Mouse (Mus musculus) kidney, embryonic 16.5 days (tissue): ENCODE measurements around the gene 1700001K19Rik. TPM values are rescaled to one million over a fixed set of nuclear protein-coding genes. Genes with fewer than 3 reads are reported as not detected.

Source experiments
- ATAC-seq: fragments of 200-750 bp; cut with Nextera tagmentation; 2 replicates; pipeline ENCODE4 v1.8.0; 2017; ENCODE audit warnings: moderate TSS enrichment; ENCODE audit not compliant: low FRiP score, low TSS enrichment
- H3K27ac ChIP-seq: fragments of 300-500 bp; sonication (generic); 2 replicates; pipeline ENCODE4 v1.5.1; 2014; ENCODE audit warnings: low read length
- H3K27me3 ChIP-seq: fragments of 300-500 bp; sonication (generic); 2 replicates; pipeline ENCODE4 v1.6.1; 2014; ENCODE audit warnings: low read length, control low read depth, mixed read lengths; ENCODE audit not compliant: insufficient read depth
- H3K36me3 ChIP-seq: fragments of 300-500 bp; sonication (generic); 2 replicates; pipeline ENCODE4 v1.6.1; 2014; ENCODE audit warnings: low read length, control low read depth, mixed read lengths; ENCODE audit not compliant: insufficient read depth
- H3K4me1 ChIP-seq: fragments of 300-500 bp; sonication (generic); 2 replicates; pipeline ENCODE4 v1.6.1; 2014; ENCODE audit warnings: low read length, control low read depth, mixed read lengths; ENCODE audit not compliant: insufficient read depth
- H3K4me2 ChIP-seq: fragments of 300-500 bp; sonication (generic); replicated peaks from 2 replicates; pipeline ENCODE4 v1.6.1; 2014; ENCODE audit warnings: low read depth, low read length
- H3K4me3 ChIP-seq: fragments of 300-500 bp; sonication (generic); 2 replicates; pipeline ENCODE4 v1.5.1; 2014; ENCODE audit warnings: mild to moderate bottlenecking, low read length
- H3K9ac ChIP-seq: fragments of 300-500 bp; sonication (generic); replicated peaks from 2 replicates; pipeline ENCODE4 v1.6.1; 2014; ENCODE audit warnings: low read length
- H3K9me3 ChIP-seq: fragments of 300-500 bp; sonication (generic); 2 replicates; pipeline ENCODE4 v1.6.1; 2016; ENCODE audit warnings: low read length, control low read depth
- WGBS: fragments of 180-500 bp; shearing (Covaris S2); extraction: QIAGEN DNeasy Blood & Tissue Kit; methylation state at CpG from one replicate; pipeline ENCODE4 v1.1.7; 2014; 5-methylcytosine and 5-hydroxymethylcytosine counted together
- polyA plus RNA-seq: library from polyadenylated mRNA; unstranded; fragments of >200 nt; fragmentation: Nextera tagmentation; extraction: Ambion mirVana; gene quantifications from 2 replicates; pipeline ENCODE4 v1.2.1, GENCODE M21; 2015

The 1700001K19Rik gene
- polyA plus RNA-seq, 1 experiment from 2014 or later: not detected

DNA sequence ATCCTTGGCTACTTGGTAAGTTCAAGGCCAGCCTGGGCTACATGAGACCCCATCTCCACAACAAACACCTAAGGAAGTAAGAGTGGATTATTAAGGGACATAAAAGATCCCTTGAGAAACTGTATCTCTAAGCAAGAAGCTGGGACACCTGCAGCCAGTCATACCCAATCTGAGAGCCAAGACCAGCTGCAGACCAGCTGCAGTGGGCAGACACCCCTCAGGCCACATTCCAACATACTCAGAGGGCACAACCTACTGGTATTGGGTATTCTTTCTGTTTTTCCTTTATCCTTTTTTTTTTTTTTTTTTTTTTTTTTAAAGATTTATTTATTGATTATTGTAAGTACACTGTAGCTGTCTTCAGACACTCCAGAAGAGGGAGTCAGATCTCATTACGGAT is 1.2 kb upstream of the 1700001K19Rik start:
- WGBS: no CpG with 5 or more reads among the region's 1 CpGs

DNA sequence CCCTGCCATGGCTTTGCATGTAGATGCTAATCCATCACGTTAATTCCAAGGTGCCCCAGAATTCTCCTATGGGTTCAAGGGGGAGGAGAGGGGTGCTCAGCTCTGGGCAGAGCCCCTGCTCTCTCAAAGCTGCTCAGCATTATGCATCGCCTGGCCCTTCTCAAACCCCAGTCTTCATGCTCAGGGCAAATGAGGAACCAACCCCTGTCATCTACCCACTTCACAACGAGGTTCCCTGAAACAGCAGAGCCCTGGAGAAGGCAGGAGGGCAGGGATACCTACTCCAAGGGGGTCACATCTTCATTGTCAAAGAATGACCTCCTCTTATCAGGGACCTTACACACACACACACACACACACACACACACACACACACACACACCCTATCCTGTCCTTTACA is 541 bp downstream of the 1700001K19Rik start:
- no peak for ATAC-seq
- Histone ChIP-seq H3K36me3 (peaks cover 4% of the 10 kb centered on the region), H3K4me2 (no peak overlapping the region), H3K27ac (no peak overlapping the region), H3K4me3 (no peak overlapping the region), H3K27me3 (no peaks in the 10 kb centered on the region), H3K9ac (no peak overlapping the region), H3K4me1 (no peaks in the 10 kb centered on the region), H3K9me3 (no peaks in the 10 kb centered on the region)
- WGBS: 64% methylated on average over 3 of the region's 3 CpGs

More for the DNA sequence above, 1.2 kb upstream of the 1700001K19Rik start:
- peaks cover 8% of the 10 kb centered on the region for H3K36me3 ChIP-seq
- no peak for ATAC-seq
- no peaks in the 10 kb centered on the region for H3K4me1 ChIP-seq
- H3K9ac ChIP-seq: no peak overlapping the region
- H3K4me3 ChIP-seq: no peak overlapping the region
- no peak overlapping the region for H3K4me2 ChIP-seq
- H3K9me3 ChIP-seq: no peaks in the 10 kb centered on the region
- H3K27me3 ChIP-seq: no peaks in the 10 kb centered on the region
- H3K27ac ChIP-seq: no peak overlapping the region

DNA sequence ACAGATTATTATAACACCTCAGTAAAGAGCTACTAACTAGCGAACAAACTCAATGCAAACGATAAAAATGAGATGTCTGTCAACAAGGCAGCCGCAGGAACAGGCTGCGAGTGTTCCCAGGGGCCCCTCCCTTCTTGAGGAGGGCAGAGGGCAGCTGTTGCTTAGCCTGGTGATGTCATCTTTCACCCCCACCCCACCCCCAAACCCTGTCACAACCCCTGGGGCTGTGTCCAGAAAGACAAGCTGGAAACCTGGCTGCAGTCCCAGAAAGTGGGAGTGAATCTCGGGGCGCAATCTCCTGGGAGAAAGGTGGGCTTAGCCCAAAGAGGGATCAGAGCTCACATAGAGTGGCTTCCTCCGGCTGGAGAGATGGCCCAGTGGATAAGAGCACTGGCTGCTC is 1.2 kb downstream of the 1700001K19Rik start:
- H3K36me3 ChIP-seq: 0 out of 2 replicates have a peak, but pooled peaks cover 4% of the 10 kb centered on the region
- no peak overlapping the region for H3K4me2 ChIP-seq
- WGBS: 37% methylated on average over 7 of the region's 7 CpGs
- no peak overlapping the region for H3K9ac ChIP-seq
- no peak for ATAC-seq
- H3K9me3 ChIP-seq: no peaks in the 10 kb centered on the region
- H3K27me3 ChIP-seq: no peaks in the 10 kb centered on the region
- H3K4me3 ChIP-seq: no peak overlapping the region
- no peaks in the 10 kb centered on the region for H3K4me1 ChIP-seq
- H3K27ac ChIP-seq: no peak overlapping the region

DNA sequence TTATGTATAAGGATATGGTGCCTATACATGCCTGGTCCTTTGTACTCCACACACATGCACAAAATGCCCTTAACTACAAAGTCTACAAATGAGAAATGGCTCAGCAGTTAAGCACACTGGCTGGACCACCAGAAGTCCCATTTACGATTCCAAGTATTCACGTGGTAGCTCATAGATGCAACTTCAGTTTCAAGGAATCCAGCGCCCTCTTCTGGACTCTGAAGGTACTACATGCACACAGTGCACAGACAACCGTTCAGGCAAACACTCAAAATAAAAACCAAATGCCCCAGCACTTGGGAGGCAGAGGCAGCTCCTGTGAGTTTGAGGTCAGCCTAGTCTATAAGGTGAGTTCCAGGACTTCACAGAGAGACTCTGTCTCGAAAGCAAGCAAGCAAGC is 8.2 kb downstream of the 1700001K19Rik start:
- Histone ChIP-seq H3K9me3 (no peaks in the 10 kb centered on the region), H3K4me3 (no peak overlapping the region), H3K27ac (no peak overlapping the region), H3K9ac (no peak overlapping the region), H3K36me3 (0 out of 2 replicates have a peak, but pooled peaks cover 6% of the 10 kb centered on the region), H3K4me2 (no peak overlapping the region), H3K4me1 (no peaks in the 10 kb centered on the region), H3K27me3 (no peaks in the 10 kb centered on the region)
- WGBS: 54% methylated on average over 5 of the region's 5 CpGs
- no peak for ATAC-seq

DNA sequence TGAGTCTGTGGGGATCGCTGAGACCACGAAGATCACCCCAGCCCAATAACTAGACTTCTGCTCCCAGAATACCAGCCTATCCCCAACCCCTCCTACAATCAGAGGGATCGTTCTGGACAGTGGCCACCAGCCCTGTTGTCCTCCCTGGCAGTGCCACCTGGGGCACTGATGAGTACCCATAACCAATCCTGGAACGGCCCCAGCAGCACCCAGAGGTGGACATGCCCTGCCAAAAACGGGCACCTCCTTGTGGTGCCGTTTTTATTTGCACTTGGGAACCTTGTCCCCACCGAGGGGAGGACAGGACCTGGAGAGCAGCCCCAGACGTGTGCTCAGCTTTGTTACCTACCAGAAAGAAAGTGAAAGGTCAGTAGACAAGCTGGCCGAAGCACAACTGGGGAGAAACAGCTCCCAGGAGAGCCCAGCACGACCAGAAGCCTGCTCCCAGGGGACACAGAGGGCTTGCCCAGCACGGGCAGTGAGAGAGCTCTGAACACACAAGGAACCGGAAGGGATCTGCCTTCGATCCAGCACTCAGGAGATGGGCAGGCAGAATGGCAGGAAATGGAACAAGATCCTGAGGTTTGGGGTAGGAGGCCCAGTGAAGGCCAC is 14.8 kb downstream of the 1700001K19Rik start:
- no peak overlapping the region for H3K27ac ChIP-seq
- no peak for ATAC-seq
- H3K36me3 ChIP-seq: peaks cover 69% of the 10 kb centered on the region
- H3K4me2 ChIP-seq: no peak overlapping the region
- H3K9ac ChIP-seq: no peak overlapping the region
- H3K9me3 ChIP-seq: no peaks in the 10 kb centered on the region
- no peak overlapping the region for H3K4me3 ChIP-seq
- H3K4me1 ChIP-seq: no peaks in the 10 kb centered on the region
- 91% methylated on average over 13 of the region's 13 CpGs for WGBS
- H3K27me3 ChIP-seq: no peaks in the 10 kb centered on the region

DNA sequence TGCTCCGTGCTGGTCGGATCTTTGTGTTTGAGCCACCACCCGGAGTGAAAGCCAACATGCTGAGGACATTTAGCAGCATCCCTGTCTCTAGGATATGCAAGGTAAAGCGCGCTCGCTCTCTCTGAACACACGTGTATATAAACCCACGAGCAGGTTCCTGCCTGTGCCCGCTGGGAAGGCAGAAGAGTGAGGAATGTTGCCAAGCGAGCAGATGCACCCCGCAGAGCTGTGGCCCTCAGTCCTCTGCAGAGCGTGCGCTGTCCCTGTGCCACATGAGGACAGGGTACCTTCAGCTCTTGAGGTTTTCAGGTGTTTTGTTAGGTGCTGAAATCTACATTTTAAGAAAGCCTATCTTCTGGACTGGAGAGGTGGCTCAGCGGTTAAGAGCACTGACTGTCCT is 20.7 kb downstream of the 1700001K19Rik start:
- no peaks in the 10 kb centered on the region for H3K9me3 ChIP-seq
- no peak overlapping the region for H3K4me3 ChIP-seq
- H3K4me1 ChIP-seq: no peaks in the 10 kb centered on the region
- no peak overlapping the region for H3K27ac ChIP-seq
- WGBS: 95% methylated on average over 14 of the region's 14 CpGs
- H3K36me3 ChIP-seq: peaks cover 97% of the 10 kb centered on the region
- no peaks in the 10 kb centered on the region for H3K27me3 ChIP-seq
- H3K9ac ChIP-seq: no peak overlapping the region
- H3K4me2 ChIP-seq: no peak overlapping the region
- no peak for ATAC-seq

DNA sequence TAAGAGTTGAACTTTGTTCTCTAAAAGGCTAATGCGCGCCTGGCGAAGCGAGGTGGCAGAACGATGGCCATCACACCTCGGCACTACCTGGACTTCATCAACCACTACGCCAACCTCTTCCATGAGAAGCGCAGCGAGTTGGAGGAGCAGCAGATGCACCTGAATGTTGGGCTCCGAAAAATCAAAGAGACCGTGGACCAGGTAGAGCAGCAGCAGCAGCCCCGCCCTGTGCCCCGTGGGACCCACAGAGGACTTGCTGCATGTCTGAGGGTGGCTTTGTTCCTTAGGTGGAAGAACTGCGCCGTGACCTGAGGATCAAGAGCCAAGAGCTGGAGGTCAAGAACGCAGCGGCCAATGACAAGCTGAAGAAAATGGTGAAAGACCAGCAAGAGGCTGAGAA is 31.0 kb downstream of the 1700001K19Rik start:
- no peak for ATAC-seq
- H3K4me1 ChIP-seq: no peaks in the 10 kb centered on the region
- WGBS: 95% methylated on average over 17 of the region's 17 CpGs

DNA sequence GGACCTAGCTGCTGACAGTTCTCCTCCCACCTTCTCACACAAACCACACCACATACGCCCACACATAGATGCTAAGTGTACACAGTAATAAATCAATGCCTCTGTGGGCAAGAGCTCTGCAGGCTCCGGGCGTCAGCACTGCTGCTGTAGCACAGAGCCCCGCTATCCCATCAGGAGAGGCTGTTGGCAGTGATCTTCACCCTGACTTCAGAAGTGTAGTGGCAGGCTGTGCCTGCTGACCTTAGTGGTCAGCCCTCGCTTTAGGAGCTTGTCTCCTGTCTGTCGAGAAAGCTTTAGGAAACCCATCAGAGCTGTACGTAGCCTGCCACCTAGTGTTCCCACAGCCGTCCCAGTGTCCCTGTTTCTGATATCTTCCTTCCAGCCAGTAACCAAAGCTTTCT is 32.2 kb downstream of the 1700001K19Rik start:
- WGBS: 49% methylated on average over 8 of the region's 8 CpGs
- no peak overlapping the region for H3K4me3 ChIP-seq
- H3K36me3 ChIP-seq: peaks cover 91% of the 10 kb centered on the region
- H3K4me2 ChIP-seq: no peak overlapping the region
- H3K27me3 ChIP-seq: no peaks in the 10 kb centered on the region
- no peaks in the 10 kb centered on the region for H3K4me1 ChIP-seq
- peak; percentile 27; the same call in 1 of the 2 replicates for ATAC-seq
- H3K9me3 ChIP-seq: no peaks in the 10 kb centered on the region
- H3K27ac ChIP-seq: no peak overlapping the region
- H3K9ac ChIP-seq: no peak overlapping the region

More for the DNA sequence above, 31.0 kb downstream of the 1700001K19Rik start:
- Histone ChIP-seq H3K27ac (no peak overlapping the region), H3K27me3 (no peaks in the 10 kb centered on the region), H3K4me2 (no peak overlapping the region), H3K4me3 (no peak overlapping the region), H3K9me3 (no peaks in the 10 kb centered on the region), H3K36me3 (peaks cover 93% of the 10 kb centered on the region), H3K9ac (no peak overlapping the region)

DNA sequence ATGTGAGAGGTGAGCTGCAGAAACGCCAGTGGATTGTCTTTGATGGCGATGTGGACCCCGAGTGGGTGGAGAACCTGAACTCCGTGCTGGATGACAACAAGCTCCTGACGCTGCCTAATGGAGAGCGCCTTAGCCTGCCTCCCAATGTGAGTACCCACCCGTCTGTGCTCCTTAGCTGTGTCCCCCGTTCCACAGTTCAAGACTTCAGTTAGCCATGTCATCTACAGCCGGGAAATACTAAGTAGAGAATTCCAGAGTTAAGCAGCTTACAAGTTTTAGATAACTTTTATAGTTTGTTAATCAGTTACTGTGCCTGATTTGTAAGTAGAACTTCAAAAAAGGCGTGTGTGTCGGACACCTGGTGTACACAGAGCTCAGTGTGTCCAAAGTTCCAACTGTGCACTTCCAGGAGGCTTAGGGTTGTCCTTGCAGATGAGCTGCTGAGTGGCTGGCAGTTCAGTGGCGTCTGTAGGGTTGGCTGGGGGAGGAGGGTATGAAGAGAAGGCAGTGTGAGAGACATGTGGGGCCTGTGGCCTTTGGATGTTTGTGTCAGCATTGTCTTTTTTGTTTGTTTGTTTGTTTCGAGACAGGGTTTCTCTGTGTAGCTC is 44.8 kb downstream of the 1700001K19Rik start:
- Histone ChIP-seq H3K27ac (no peak overlapping the region), H3K4me1 (no peaks in the 10 kb centered on the region), H3K36me3 (peaks cover 97% of the 10 kb centered on the region), H3K9me3 (no peaks in the 10 kb centered on the region), H3K4me3 (no peak overlapping the region), H3K9ac (no peak overlapping the region), H3K4me2 (no peak overlapping the region), H3K27me3 (no peaks in the 10 kb centered on the region)
- no peak for ATAC-seq
- 90% methylated on average over 13 of the region's 13 CpGs for WGBS

DNA sequence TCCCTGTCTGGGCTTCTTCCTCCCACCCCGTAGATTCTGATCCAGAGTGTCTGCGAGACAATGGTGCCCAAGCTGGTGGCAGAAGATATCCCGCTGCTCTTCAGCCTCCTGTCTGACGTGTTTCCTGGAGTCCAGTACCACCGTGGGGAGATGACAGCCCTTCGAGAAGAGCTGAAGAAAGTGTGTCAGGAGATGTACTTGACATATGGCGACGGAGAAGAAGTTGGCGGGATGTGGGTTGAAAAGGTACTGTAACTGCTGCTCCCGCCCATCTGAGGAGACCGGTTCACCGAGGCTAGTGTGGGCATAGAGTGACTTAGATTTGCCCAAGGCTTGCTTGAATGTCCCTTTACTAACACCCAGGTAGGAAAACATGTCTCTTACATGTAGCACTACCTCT is 46.1 kb downstream of the 1700001K19Rik start:
- ATAC-seq: no peak
- no peaks in the 10 kb centered on the region for H3K4me1 ChIP-seq
- WGBS: 95% methylated on average over 12 of the region's 12 CpGs
- no peak overlapping the region for H3K9ac ChIP-seq
- no peaks in the 10 kb centered on the region for H3K27me3 ChIP-seq
- no peak overlapping the region for H3K4me3 ChIP-seq
- H3K4me2 ChIP-seq: no peak overlapping the region
- no peaks in the 10 kb centered on the region for H3K9me3 ChIP-seq
- H3K36me3 ChIP-seq: peaks cover 97% of the 10 kb centered on the region
- H3K27ac ChIP-seq: no peak overlapping the region
